Mouse (Mus musculus): ENCODE measurements around the gene Pola2.

The Pola2 gene

GRCm38 (mm10) chr19:5935266-5935665, 28.7 kb downstream of the Pola2 start:
- DNase-seq: no peak

- no peak for DNase-seq
These were observed 34.1 kb downstream of the Pola2 start for GRCm38 (mm10) chr19:5929634-5930596.

GRCm38 (mm10) chr19:5928546-5928945, 35.5 kb downstream of the Pola2 start:
- no peak for DNase-seq

GRCm38 (mm10) chr19:5928104-5928503, 35.9 kb downstream of the Pola2 start:
- DNase-seq: no peak

GRCm38 (mm10) chr19:5927532-5927931, 36.5 kb downstream of the Pola2 start:
- DNase-seq: no peak

GRCm38 (mm10) chr19:5927026-5927425, 37.0 kb downstream of the Pola2 start:
- no peak for DNase-seq

- no peak for DNase-seq
These were observed 38.6 kb downstream of the Pola2 start for GRCm38 (mm10) chr19:5925311-5925855.

GRCm38 (mm10) chr19:5924713-5925093, 39.3 kb downstream of the Pola2 start, which contains the start of gene Cdc42ep2:
Gene Cdc42ep2 (minus strand): TSS chr19:5924816.
- peak; percentile 91 for DNase-seq

- peak; percentile 98 for DNase-seq
These were observed 39.9 kb downstream of the Pola2 start for GRCm38 (mm10) chr19:5923990-5924712.

- DNase-seq: no peak
These were observed 41.0 kb downstream of the Pola2 start for GRCm38 (mm10) chr19:5922963-5923362.

- no peak for DNase-seq
These were observed 41.7 kb downstream of the Pola2 start for GRCm38 (mm10) chr19:5922119-5922942.

GRCm38 (mm10) chr19:5921715-5922114, 42.3 kb downstream of the Pola2 start:
- no peak for DNase-seq

GRCm38 (mm10) chr19:5913007-5913719, 50.8 kb downstream of the Pola2 start, which contains the start of gene Dpf2:
Gene Dpf2 (minus strand): TSS chr19:5913010.
- DNase-seq: no peak

GRCm38 (mm10) chr19:5912103-5913006, 51.6 kb downstream of the Pola2 start:
- peak; percentile 99 for DNase-seq

- no peak for DNase-seq
These were observed 52.4 kb downstream of the Pola2 start for GRCm38 (mm10) chr19:5911430-5912102.

- DNase-seq: no peak
These were observed 53.8 kb downstream of the Pola2 start for GRCm38 (mm10) chr19:5910221-5910620.

- DNase-seq: no peak
These were observed 56.7 kb downstream of the Pola2 start for GRCm38 (mm10) chr19:5907275-5907674.

GRCm38 (mm10) chr19:5894002-5894678, 69.9 kb downstream of the Pola2 start, which contains the start of gene Tigd3:
Gene Tigd3 (minus strand): TSS chr19:5894149.
- peak; percentile 97 for DNase-seq

GRCm38 (mm10) chr19:5893282-5894001, 70.6 kb downstream of the Pola2 start:
- DNase-seq: no peak
